Mouse (Mus musculus): ENCODE results near the gene Gm17268. TPM values are rescaled to one million over a fixed set of nuclear protein-coding genes. Genes with fewer than 3 reads are reported as not detected.

Gene Gm17268
- polyA plus RNA-seq, 1 experiment from 2014 or later = not detected

GRCm38 (mm10) chr11:82053849-82054248, 15.5 kb upstream of the Gm17268 start:
- no peak overlapping the region for H3K4me3 ChIP-seq
- WGBS = 90% methylated on average over 7 of the region's 7 CpGs
- no peaks in the 10 kb centered on the region for H3K27me3 ChIP-seq
- no peaks in the 10 kb centered on the region for H3K4me1 ChIP-seq
- no peak overlapping the region for H3K9ac ChIP-seq
- no peak for ATAC-seq (ENCODE audit: low FRiP score, low read depth)
- H3K4me2 ChIP-seq (replicated peaks) = no peak overlapping the region
- H3K36me3 ChIP-seq = no peaks in the 10 kb centered on the region
- H3K9me3 ChIP-seq = no peaks in the 10 kb centered on the region
- H3K27ac ChIP-seq = no peak overlapping the region

DNA sequence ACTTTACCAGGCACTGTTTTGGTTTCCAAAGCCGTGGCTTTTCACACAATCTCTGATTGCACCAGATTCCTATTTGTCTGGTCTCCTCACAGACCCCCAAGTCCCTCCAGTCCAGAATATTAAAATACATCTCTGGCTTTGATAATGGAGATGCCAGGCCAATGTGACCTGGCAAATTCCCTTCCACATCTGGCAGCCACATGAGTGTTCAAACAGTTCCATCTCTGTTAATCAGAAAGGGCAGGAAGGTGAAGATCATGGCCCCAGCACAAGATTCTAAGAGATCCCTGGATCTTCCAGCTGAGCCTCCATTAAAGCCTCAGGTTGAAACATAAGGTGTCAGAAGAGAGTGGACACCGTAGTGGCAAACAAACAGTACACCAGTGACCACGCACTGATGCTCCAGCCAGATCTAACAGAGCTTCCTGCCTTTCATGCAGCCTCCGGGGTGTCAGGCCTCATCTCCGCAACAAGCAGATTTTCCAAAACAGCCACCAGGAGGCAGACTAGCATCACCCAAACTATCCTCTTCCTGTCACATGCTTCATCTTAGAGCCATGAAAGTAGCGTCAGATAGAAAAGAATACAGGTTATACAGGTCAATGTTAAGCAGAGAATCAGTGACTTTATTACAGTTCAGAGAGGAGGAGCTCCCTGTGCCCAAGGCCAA, 9.5 kb upstream of the Gm17268 start:
- H3K4me2 ChIP-seq (replicated peaks) = no peak overlapping the region
- no peaks in the 10 kb centered on the region for H3K27me3 ChIP-seq
- no peak for ATAC-seq (ENCODE audit: low FRiP score, low read depth)
- no peak overlapping the region for H3K4me3 ChIP-seq
- 25% methylated on average over 6 of the region's 6 CpGs for WGBS
- no peaks in the 10 kb centered on the region for H3K9me3 ChIP-seq
- no peak overlapping the region for H3K27ac ChIP-seq
- H3K4me1 ChIP-seq = peaks cover 4% of the 10 kb centered on the region; the same call in 1 of the 2 replicates
- no peak overlapping the region for H3K9ac ChIP-seq
- no peaks in the 10 kb centered on the region for H3K36me3 ChIP-seq

GRCm38 (mm10) chr11:82045471-82045870, 7.1 kb upstream of the Gm17268 start, which contains the start of gene Ccl7:
TSS of gene Ccl7 (plus strand) at chr11:82045712.
- no peaks in the 10 kb centered on the region for H3K27me3 ChIP-seq
- H3K4me3 ChIP-seq = no peak within 1 kb of the TSS
- H3K36me3 ChIP-seq = no peaks in the 10 kb centered on the region
- no peak within 1 kb of the TSS for H3K4me2 ChIP-seq (replicated peaks)
- ATAC-seq (ENCODE audit: low FRiP score, low read depth) = peak; percentile 32; the same call in 1 of the 2 replicates
- no peak within 1 kb of the TSS for H3K27ac ChIP-seq
- H3K4me1 ChIP-seq = peaks cover 4% of the 10 kb centered on the region; the same call in 1 of the 2 replicates
- no peak within 1 kb of the TSS for H3K9ac ChIP-seq
- no peaks in the 10 kb centered on the region for H3K9me3 ChIP-seq
- 65% methylated on average over 3 of the region's 3 CpGs for WGBS

DNA sequence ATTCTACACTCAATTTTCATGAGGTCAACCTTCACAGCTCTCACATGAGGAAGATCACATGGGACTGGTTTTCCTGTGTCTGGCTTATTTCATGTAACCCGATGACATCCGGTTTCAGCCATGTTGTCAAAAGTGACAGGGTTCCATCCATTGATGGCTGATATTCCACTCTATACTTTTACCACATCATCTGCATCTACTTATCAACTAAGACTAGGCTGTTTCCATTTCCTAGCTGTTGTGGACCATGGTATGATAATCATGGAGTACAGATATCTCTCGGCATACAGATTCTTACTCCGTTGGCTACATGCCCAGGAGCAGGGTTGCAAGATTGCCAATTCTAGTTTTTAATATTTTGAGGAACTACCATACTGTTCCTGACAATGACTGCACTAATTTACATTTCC, 3.3 kb upstream of the Gm17268 start:
- Histone ChIP-seq H3K27ac (no peak overlapping the region), H3K4me1 (peaks cover 10% of the 10 kb centered on the region; the same call in 1 of the 2 replicates), H3K9me3 (no peaks in the 10 kb centered on the region), H3K27me3 (peaks cover 12% of the 10 kb centered on the region; the same call in 1 of the 2 replicates), H3K4me2 (replicated peaks) (no peak overlapping the region), H3K4me3 (no peak overlapping the region), H3K9ac (no peak overlapping the region), H3K36me3 (no peaks in the 10 kb centered on the region)
- 81% methylated on average over 4 of the region's 4 CpGs for WGBS
- ATAC-seq (ENCODE audit: low FRiP score, low read depth) = no peak

DNA sequence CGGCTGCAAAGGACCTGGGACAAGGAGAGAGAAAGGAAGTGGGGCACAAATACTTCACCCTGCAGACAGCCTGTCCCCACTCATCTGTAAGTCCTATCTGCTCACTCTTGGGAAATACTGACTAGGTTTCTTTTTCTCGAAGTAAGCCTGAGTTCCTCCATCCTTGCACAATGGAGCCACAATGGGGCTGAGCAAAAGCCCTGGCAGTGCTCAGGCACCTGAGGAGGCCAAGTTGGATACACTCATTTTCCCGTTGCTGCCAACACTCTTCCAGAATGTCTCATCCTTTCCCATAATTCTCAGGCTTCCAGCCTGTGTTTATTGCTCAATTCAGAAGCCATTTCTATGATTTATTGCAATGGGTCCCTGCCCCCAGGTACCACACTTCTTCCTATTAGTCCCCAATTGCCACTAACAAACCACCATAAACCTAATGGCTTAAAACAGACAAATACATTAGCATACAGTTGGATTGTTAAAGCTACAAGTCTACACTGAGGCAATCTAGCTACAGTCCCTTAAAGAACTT, 834 bp upstream of the Gm17268 start:
- 61% methylated on average over 3 of the region's 3 CpGs for WGBS
- no peak overlapping the region for H3K27ac ChIP-seq
- no peak for ATAC-seq (ENCODE audit: low FRiP score, low read depth)

GRCm38 (mm10) chr11:82035857-82036256, 2.5 kb downstream of the Gm17268 start:
- no peak overlapping the region for H3K27ac ChIP-seq
- no peak for ATAC-seq (ENCODE audit: low FRiP score, low read depth)
- H3K4me2 ChIP-seq (replicated peaks) = no peak overlapping the region
- H3K9me3 ChIP-seq = no peaks in the 10 kb centered on the region
- no peak overlapping the region for H3K9ac ChIP-seq
- peaks cover 33% of the 10 kb centered on the region for H3K4me1 ChIP-seq
- WGBS = 93% methylated on average over 2 of the region's 2 CpGs
- peaks cover 17% of the 10 kb centered on the region; the same call in 1 of the 2 replicates for H3K27me3 ChIP-seq
- H3K36me3 ChIP-seq = no peaks in the 10 kb centered on the region
- H3K4me3 ChIP-seq = no peak overlapping the region

More for the DNA sequence above, 834 bp upstream of the Gm17268 start:
- Histone ChIP-seq H3K36me3 (no peaks in the 10 kb centered on the region), H3K27me3 (peaks cover 17% of the 10 kb centered on the region; the same call in 1 of the 2 replicates), H3K9ac (no peak overlapping the region), H3K4me1 (peaks cover 23% of the 10 kb centered on the region), H3K4me2 (replicated peaks) (no peak overlapping the region), H3K4me3 (no peak overlapping the region), H3K9me3 (no peaks in the 10 kb centered on the region)

DNA sequence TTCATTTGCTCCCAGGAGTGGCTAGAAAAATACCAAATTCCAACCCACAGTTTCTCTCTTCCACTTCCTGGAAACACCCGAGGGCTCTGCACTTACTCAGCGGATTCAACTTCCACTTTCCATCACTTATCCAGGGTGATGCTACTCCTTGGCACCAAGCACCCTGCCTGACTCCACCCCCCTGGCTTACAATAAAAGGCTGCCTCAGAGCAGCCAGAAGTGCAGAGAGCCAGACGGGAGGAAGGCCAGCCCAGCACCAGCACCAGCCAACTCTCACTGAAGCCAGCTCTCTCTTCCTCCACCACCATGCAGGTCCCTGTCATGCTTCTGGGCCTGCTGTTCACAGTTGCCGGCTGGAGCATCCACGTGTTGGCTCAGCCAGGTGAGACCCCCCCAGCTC, 3.0 kb downstream of the Gm17268 start, which contains the start of gene Ccl2:
Gene Ccl2 (plus strand): TSS at position 216 of the 400 bp plus-strand sequence.
- Histone ChIP-seq H3K9me3 (no peaks in the 10 kb centered on the region), H3K4me2 (replicated peaks) (no peak within 1 kb of the TSS; the same call in 1 of the 2 replicates), H3K4me1 (peaks cover 33% of the 10 kb centered on the region), H3K36me3 (no peaks in the 10 kb centered on the region), H3K27me3 (peaks cover 17% of the 10 kb centered on the region; the same call in 1 of the 2 replicates), H3K27ac (no peak within 1 kb of the TSS; the same call in 1 of the 2 replicates), H3K9ac (no peak within 1 kb of the TSS), H3K4me3 (no peak within 1 kb of the TSS)
- peak; percentile 48; the same call in 1 of the 2 replicates for ATAC-seq (ENCODE audit: low FRiP score, low read depth)
- WGBS = 44% methylated on average over 5 of the region's 5 CpGs

DNA sequence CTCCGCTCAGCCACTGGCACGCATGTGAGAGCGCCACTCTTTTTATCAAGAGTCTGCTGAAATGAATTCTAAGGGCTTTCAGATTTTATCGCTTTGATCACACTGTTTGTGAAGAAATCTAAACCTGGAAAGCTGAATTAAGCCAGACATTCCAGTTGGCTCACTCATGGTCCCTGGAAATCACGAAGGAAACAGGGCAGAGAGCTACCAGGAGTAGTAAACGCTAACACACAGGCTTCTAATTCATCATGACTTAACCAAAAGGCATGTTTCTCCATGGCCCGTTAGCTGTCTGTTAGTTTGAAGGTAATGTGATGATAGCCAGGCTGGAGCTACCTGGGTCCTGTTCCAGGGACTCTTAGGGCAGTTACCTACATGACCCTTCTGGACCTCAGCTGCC, 3.9 kb downstream of the Gm17268 start:
- Histone ChIP-seq H3K4me2 (replicated peaks) (no peak overlapping the region), H3K27ac (no peak overlapping the region), H3K9me3 (no peaks in the 10 kb centered on the region), H3K4me1 (peaks cover 33% of the 10 kb centered on the region), H3K27me3 (peaks cover 15% of the 10 kb centered on the region; the same call in 1 of the 2 replicates), H3K36me3 (no peaks in the 10 kb centered on the region), H3K4me3 (no peak overlapping the region), H3K9ac (no peak overlapping the region)
- 79% methylated on average over 7 of the region's 7 CpGs for WGBS
- no peak for ATAC-seq (ENCODE audit: low FRiP score, low read depth)

DNA sequence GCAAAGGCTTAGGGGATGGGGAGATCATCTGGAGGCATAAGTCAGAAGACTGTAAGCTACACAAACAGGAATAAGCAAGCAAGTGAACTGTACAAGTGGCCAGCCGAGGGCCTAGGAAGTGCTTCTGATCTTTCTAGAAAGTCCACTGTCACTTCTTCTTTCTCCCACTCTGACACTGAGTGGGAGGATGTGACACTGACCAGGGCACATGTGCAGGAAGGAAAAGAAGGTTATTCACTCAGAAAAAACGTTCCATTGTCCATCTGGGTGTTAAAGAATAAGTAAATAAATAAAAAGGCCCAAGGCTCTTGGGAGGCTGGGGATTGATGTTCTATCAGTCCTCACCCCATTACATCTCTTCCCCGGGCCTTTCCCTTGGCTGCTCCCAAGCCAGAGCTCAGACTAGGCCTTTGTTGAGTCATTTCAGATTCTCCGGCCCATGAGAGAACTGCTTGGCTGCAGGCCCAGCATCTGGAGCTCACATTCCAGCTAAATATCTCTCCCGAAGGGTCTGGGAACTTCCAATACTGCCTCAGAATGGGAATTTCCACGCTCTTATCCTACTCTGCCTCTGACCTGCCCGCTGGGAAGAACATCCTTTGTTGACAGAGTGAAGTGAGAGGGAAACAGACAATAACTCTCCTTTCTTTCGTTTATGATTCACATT, 5.6 kb downstream of the Gm17268 start:
- ATAC-seq (ENCODE audit: low FRiP score, low read depth) = peak; percentile 79
- peaks cover 27% of the 10 kb centered on the region for H3K4me1 ChIP-seq
- 39% methylated on average over 8 of the region's 8 CpGs for WGBS
- peak overlapping the region; percentile 48 for H3K27ac ChIP-seq
- H3K4me2 ChIP-seq (replicated peaks) = no peak overlapping the region
- H3K27me3 ChIP-seq = peaks cover 11% of the 10 kb centered on the region; the same call in 1 of the 2 replicates
- H3K4me3 ChIP-seq = no peak overlapping the region
- no peaks in the 10 kb centered on the region for H3K36me3 ChIP-seq
- H3K9ac ChIP-seq = no peak overlapping the region
- H3K9me3 ChIP-seq = no peaks in the 10 kb centered on the region

DNA sequence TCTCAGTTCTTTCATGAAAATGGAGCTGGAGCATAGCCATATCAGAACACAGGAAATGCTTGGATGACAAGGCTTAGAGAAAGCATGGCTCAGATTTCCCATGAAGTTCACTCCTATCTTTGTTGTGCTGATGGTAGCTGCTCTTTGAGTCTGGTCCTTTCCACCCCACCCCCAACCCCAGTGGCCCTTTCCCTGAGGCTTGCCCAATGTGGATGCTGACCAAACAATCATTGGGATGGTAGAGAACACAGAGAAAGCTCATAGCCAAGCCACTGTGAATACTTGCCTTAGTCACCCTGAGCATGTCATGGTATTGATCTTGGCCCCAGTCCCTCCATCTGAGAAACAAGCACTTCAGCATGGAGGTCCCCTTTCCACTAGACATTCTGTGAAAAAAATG, 6.2 kb downstream of the Gm17268 start:
- no peaks in the 10 kb centered on the region for H3K36me3 ChIP-seq

GRCm38 (mm10) chr11:82030171-82030570, 8.2 kb downstream of the Gm17268 start:
- no peak for ATAC-seq (ENCODE audit: low FRiP score, low read depth)
- H3K36me3 ChIP-seq = no peaks in the 10 kb centered on the region

More for the DNA sequence above, 6.2 kb downstream of the Gm17268 start:
- peaks cover 10% of the 10 kb centered on the region; the same call in 1 of the 2 replicates for H3K27me3 ChIP-seq
- no peak overlapping the region for H3K4me3 ChIP-seq
- H3K9ac ChIP-seq = no peak overlapping the region
- H3K4me2 ChIP-seq (replicated peaks) = no peak overlapping the region
- ATAC-seq (ENCODE audit: low FRiP score, low read depth) = no peak
- H3K27ac ChIP-seq = 0 out of 2 replicates have a peak overlapping the region, but pooled peaks have one; percentile 48
- H3K9me3 ChIP-seq = no peaks in the 10 kb centered on the region
- peaks cover 27% of the 10 kb centered on the region for H3K4me1 ChIP-seq

DNA sequence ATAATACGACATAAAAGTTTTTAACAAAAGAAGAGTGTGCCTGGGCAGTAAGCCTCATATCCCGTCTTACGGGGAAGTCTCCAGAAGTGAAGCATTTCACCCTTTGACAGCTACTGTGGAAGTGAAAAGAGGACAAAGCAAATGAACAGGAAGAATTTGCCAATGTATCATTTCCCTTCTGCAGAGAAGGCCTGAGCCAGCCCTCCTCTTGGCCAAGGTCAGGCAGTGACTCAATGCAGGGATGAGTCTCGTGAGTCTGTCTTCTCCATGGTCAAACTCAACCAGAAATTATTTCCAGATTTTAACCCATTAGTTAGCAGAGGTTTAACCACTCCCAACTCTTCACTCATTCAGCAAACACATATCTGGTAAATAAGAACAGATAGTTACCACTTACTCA, 14.6 kb downstream of the Gm17268 start:
- no peak overlapping the region for H3K9ac ChIP-seq
- H3K4me2 ChIP-seq (replicated peaks) = no peak overlapping the region
- no peak for ATAC-seq (ENCODE audit: low FRiP score, low read depth)
- H3K36me3 ChIP-seq = no peaks in the 10 kb centered on the region
- WGBS = 75% methylated on average over 4 of the region's 4 CpGs
- 0 out of 2 replicates have a peak, but pooled peaks cover 3% of the 10 kb centered on the region for H3K27me3 ChIP-seq
- H3K4me3 ChIP-seq = no peak overlapping the region
- H3K4me1 ChIP-seq = no peaks in the 10 kb centered on the region
- H3K27ac ChIP-seq = no peak overlapping the region
- no peaks in the 10 kb centered on the region for H3K9me3 ChIP-seq

More at GRCm38 (mm10) chr11:82030171-82030570, 8.2 kb downstream of the Gm17268 start:
- Histone ChIP-seq H3K9ac (no peak overlapping the region), H3K9me3 (no peaks in the 10 kb centered on the region), H3K4me2 (replicated peaks) (no peak overlapping the region), H3K27ac (no peak overlapping the region), H3K27me3 (0 out of 2 replicates have a peak, but pooled peaks cover 3% of the 10 kb centered on the region), H3K4me3 (no peak overlapping the region), H3K4me1 (peaks cover 22% of the 10 kb centered on the region)
- WGBS = 65% methylated on average over 2 of the region's 2 CpGs
